Mouse (Mus musculus) erythroblast, embryonic 14.5 days (primary cell): Measurements from ENCODE around the gene Cyfip2.

ENCODE experiments used
- GATA1 ChIP-seq: IDR thresholded peaks from 2 replicates; pipeline ENCODE4 v1.6.1; 2012; ENCODE audit warnings: low read length, inconsistent platforms, mixed read lengths
- TAL1 ChIP-seq: IDR thresholded peaks from 3 replicates; pipeline ENCODE4 v1.6.1; 2012; ENCODE audit warnings: low read length, inconsistent platforms, mixed read lengths

GRCm38 (mm10) chr11:46235334-46235733, 77.3 kb downstream of the Cyfip2 start, which contains the start of gene Fndc9:
- TF ChIP-seq TAL1 = no peak
- no peak for TF ChIP-seq GATA1
